Mouse (Mus musculus): ENCODE measurements at regions not wholly inside any gene's neighbourhood (a gene's known extent, or its start where the extent isn't known, plus 50 kb on each side); places are given as distances from the start of the nearest gene placed in this dataset.

- no peak for ATAC-seq (replicated peaks; ENCODE audit: low read depth, poor library complexity, severe bottlenecking)
Observed at GRCm38 (mm10) chr13:51329717-51330116, 78.7 kb upstream of the S1pr3 start.

GRCm38 (mm10) chr13:51332271-51332670 is 76.2 kb upstream of the S1pr3 start:
- ATAC-seq (replicated peaks; ENCODE audit: low read depth, poor library complexity, severe bottlenecking): no peak

GRCm38 (mm10) chr13:51333481-51333880 is 75.0 kb upstream of the S1pr3 start:
- no peak for ATAC-seq (replicated peaks; ENCODE audit: low read depth, poor library complexity, severe bottlenecking)

- ATAC-seq (replicated peaks; ENCODE audit: low read depth, poor library complexity, severe bottlenecking): no peak
Observed at GRCm38 (mm10) chr13:51336726-51337125, 71.7 kb upstream of the S1pr3 start.

- ATAC-seq (replicated peaks; ENCODE audit: low read depth, poor library complexity, severe bottlenecking): no peak
Observed at GRCm38 (mm10) chr13:51337931-51338330, 70.5 kb upstream of the S1pr3 start.

GRCm38 (mm10) chr13:51345321-51345720 is 63.1 kb upstream of the S1pr3 start:
- no peak for ATAC-seq (replicated peaks; ENCODE audit: low read depth, poor library complexity, severe bottlenecking)

GRCm38 (mm10) chr13:51345839-51346550 is 62.4 kb upstream of the S1pr3 start:
- ATAC-seq (replicated peaks; ENCODE audit: low read depth, poor library complexity, severe bottlenecking): no peak

GRCm38 (mm10) chr13:51348707-51349106 is 59.7 kb upstream of the S1pr3 start:
- no peak for ATAC-seq (replicated peaks; ENCODE audit: low read depth, poor library complexity, severe bottlenecking)

- ATAC-seq (replicated peaks; ENCODE audit: low read depth, poor library complexity, severe bottlenecking): no peak
Observed at GRCm38 (mm10) chr13:51349818-51350551, 58.5 kb upstream of the S1pr3 start.

- no peak for ATAC-seq (replicated peaks; ENCODE audit: low read depth, poor library complexity, severe bottlenecking)
Observed at GRCm38 (mm10) chr13:51352874-51353273, 55.6 kb upstream of the S1pr3 start.

GRCm38 (mm10) chr13:51355507-51355906 is 52.9 kb upstream of the S1pr3 start:
- ATAC-seq (replicated peaks; ENCODE audit: low read depth, poor library complexity, severe bottlenecking): no peak

Data from common myeloid progenitor, adult 5-6 weeks (primary cell).